Mouse (Mus musculus) midbrain, embryonic 12.5 days (tissue): ENCODE results near the gene Stk39. TPM values are rescaled to one million over a fixed set of nuclear protein-coding genes. Genes with fewer than 3 reads are reported as not detected.
A peak's percentile ranks its signal among the peaks of the same experiment; 100 is the strongest.

Experiments used
- ATAC-seq: fragments of 200-750 bp; cut with Nextera tagmentation; 2 replicates; pipeline ENCODE4 v1.8.0; 2017; ENCODE audit warnings: low read depth, moderate TSS enrichment, moderate library complexity; ENCODE audit not compliant: low FRiP score
- H3K27ac ChIP-seq: fragments of 300-500 bp; sonication (generic); replicated peaks from 2 replicates; pipeline ENCODE4 v1.5.1; 2016; ENCODE audit warnings: mild to moderate bottlenecking
- H3K27me3 ChIP-seq: fragments of 300-500 bp; sonication (generic); 2 replicates; pipeline ENCODE4 v1.6.1; 2016; ENCODE audit warnings: mild to moderate bottlenecking
- H3K36me3 ChIP-seq: fragments of 300-500 bp; sonication (generic); 2 replicates; pipeline ENCODE4 v1.6.1; 2016
- H3K4me1 ChIP-seq: fragments of 300-500 bp; sonication (generic); 2 replicates; pipeline ENCODE4 v1.6.1; 2016
- H3K4me2 ChIP-seq: fragments of 300-500 bp; sonication (generic); replicated peaks from 2 replicates; pipeline ENCODE4 v1.6.1; 2016; ENCODE audit warnings: mild to moderate bottlenecking, moderate library complexity
- H3K4me3 ChIP-seq: fragments of 300-500 bp; sonication (generic); 2 replicates; pipeline ENCODE4 v1.5.1; 2016; ENCODE audit warnings: mild to moderate bottlenecking
- H3K9ac ChIP-seq: fragments of 300-500 bp; sonication (generic); replicated peaks from 2 replicates; pipeline ENCODE4 v1.6.1; 2016; ENCODE audit warnings: mild to moderate bottlenecking, moderate library complexity
- H3K9me3 ChIP-seq: fragments of 300-500 bp; sonication (generic); 2 replicates; pipeline ENCODE4 v1.6.1; 2016; ENCODE audit warnings: mild to moderate bottlenecking
- WGBS: fragments of 180-500 bp; shearing (Covaris S2); methylation state at CpG from one replicate; pipeline ENCODE4 v1.1.7; 2016; 5-methylcytosine and 5-hydroxymethylcytosine counted together
- polyA plus RNA-seq: library from polyadenylated mRNA; unstranded; fragments of >200 nt; fragmentation: Nextera tagmentation; extraction: Ambion mirVana; gene quantifications from 2 replicates; pipeline ENCODE4 v1.2.1, GENCODE M21; 2016

The Stk39 gene
- polyA plus RNA-seq, 1 experiment from 2014 or later = 52.5 TPM

GRCm38 (mm10) chr2:68412149-68412548, 59.9 kb downstream of the Stk39 start:
- peaks cover 26% of the 10 kb centered on the region for H3K4me1 ChIP-seq
- no peaks in the 10 kb centered on the region for H3K36me3 ChIP-seq
- H3K4me2 ChIP-seq = no peak overlapping the region
- ATAC-seq = no peak
- H3K4me3 ChIP-seq = no peak overlapping the region
- no peaks in the 10 kb centered on the region for H3K9me3 ChIP-seq
- WGBS = 90% methylated on average over 5 of the region's 5 CpGs
- no peak overlapping the region for H3K27ac ChIP-seq
- no peak overlapping the region for H3K9ac ChIP-seq
- no peaks in the 10 kb centered on the region for H3K27me3 ChIP-seq

GRCm38 (mm10) chr2:68411201-68411600, 60.9 kb downstream of the Stk39 start:
- Histone ChIP-seq H3K27me3 (no peaks in the 10 kb centered on the region), H3K9me3 (no peaks in the 10 kb centered on the region), H3K4me2 (no peak overlapping the region), H3K4me1 (peaks cover 35% of the 10 kb centered on the region), H3K36me3 (no peaks in the 10 kb centered on the region), H3K4me3 (no peak overlapping the region), H3K27ac (no peak overlapping the region), H3K9ac (no peak overlapping the region)
- ATAC-seq = no peak
- WGBS = 86% methylated on average over 8 of the region's 8 CpGs

GRCm38 (mm10) chr2:68409640-68410215, 62.3 kb downstream of the Stk39 start:
- no peaks in the 10 kb centered on the region for H3K36me3 ChIP-seq
- no peak for ATAC-seq
- H3K27me3 ChIP-seq = no peaks in the 10 kb centered on the region
- H3K4me1 ChIP-seq = peaks cover 48% of the 10 kb centered on the region
- H3K27ac ChIP-seq = no peak overlapping the region
- H3K9me3 ChIP-seq = no peaks in the 10 kb centered on the region
- no peak overlapping the region for H3K9ac ChIP-seq
- H3K4me2 ChIP-seq = no peak overlapping the region
- H3K4me3 ChIP-seq = no peak overlapping the region
- 83% methylated on average over 12 of the region's 12 CpGs for WGBS

GRCm38 (mm10) chr2:68408271-68408980, 63.6 kb downstream of the Stk39 start:
- Histone ChIP-seq H3K27ac (no peak overlapping the region), H3K4me2 (no peak overlapping the region), H3K36me3 (no peaks in the 10 kb centered on the region), H3K4me3 (no peak overlapping the region), H3K27me3 (no peaks in the 10 kb centered on the region), H3K9me3 (no peaks in the 10 kb centered on the region), H3K9ac (no peak overlapping the region), H3K4me1 (peaks cover 57% of the 10 kb centered on the region)
- ATAC-seq = no peak
- WGBS = 57% methylated on average over 17 of the region's 17 CpGs

- no peak overlapping the region for H3K9ac ChIP-seq
- ATAC-seq = no peak
- H3K4me3 ChIP-seq = no peak overlapping the region
- 24% methylated on average over 12 of the region's 12 CpGs for WGBS
- no peaks in the 10 kb centered on the region for H3K9me3 ChIP-seq
- no peak overlapping the region; the same call in 1 of the 2 replicates for H3K4me2 ChIP-seq
- no peaks in the 10 kb centered on the region for H3K36me3 ChIP-seq
- peak overlapping the region; percentile 64 for H3K27ac ChIP-seq
- H3K4me1 ChIP-seq = peaks cover 61% of the 10 kb centered on the region
- H3K27me3 ChIP-seq = no peaks in the 10 kb centered on the region
These were observed 64.7 kb downstream of the Stk39 start for GRCm38 (mm10) chr2:68407179-68407950.

GRCm38 (mm10) chr2:68406571-68407074, 65.4 kb downstream of the Stk39 start:
- H3K4me2 ChIP-seq = peak overlapping the region; percentile 8; the same call in 1 of the 2 replicates
- H3K36me3 ChIP-seq = no peaks in the 10 kb centered on the region
- H3K4me3 ChIP-seq = no peak overlapping the region
- H3K9ac ChIP-seq = no peak overlapping the region
- peak; percentile 28; the same call in 1 of the 2 replicates for ATAC-seq
- peaks cover 61% of the 10 kb centered on the region for H3K4me1 ChIP-seq
- peak overlapping the region; percentile 64 for H3K27ac ChIP-seq
- WGBS = 9% methylated on average over 12 of the region's 12 CpGs
- H3K27me3 ChIP-seq = no peaks in the 10 kb centered on the region; the same call in 1 of the 2 replicates
- H3K9me3 ChIP-seq = no peaks in the 10 kb centered on the region

- Histone ChIP-seq H3K4me2 (peak overlapping the region; percentile 24; the same call in 1 of the 2 replicates), H3K9me3 (no peaks in the 10 kb centered on the region), H3K27me3 (no peaks in the 10 kb centered on the region; the same call in 1 of the 2 replicates), H3K36me3 (0 out of 2 replicates have a peak, but pooled peaks cover 5% of the 10 kb centered on the region), H3K27ac (peak overlapping the region; percentile 39), H3K9ac (no peak overlapping the region), H3K4me3 (no peak overlapping the region), H3K4me1 (peaks cover 55% of the 10 kb centered on the region)
- ATAC-seq = no peak
- WGBS = 33% methylated on average over 16 of the region's 16 CpGs
These were observed 66.8 kb downstream of the Stk39 start for GRCm38 (mm10) chr2:68405163-68405715.

GRCm38 (mm10) chr2:68404274-68405162, 67.5 kb downstream of the Stk39 start:
- Histone ChIP-seq H3K9me3 (no peaks in the 10 kb centered on the region), H3K4me1 (peaks cover 50% of the 10 kb centered on the region), H3K9ac (no peak overlapping the region), H3K4me2 (peak overlapping the region; percentile 24), H3K4me3 (no peak overlapping the region), H3K27me3 (no peaks in the 10 kb centered on the region; the same call in 1 of the 2 replicates), H3K27ac (peak overlapping the region; percentile 39), H3K36me3 (0 out of 2 replicates have a peak, but pooled peaks cover 5% of the 10 kb centered on the region)
- WGBS = 26% methylated on average over 18 of the region's 18 CpGs
- ATAC-seq = peak; percentile 31

- H3K9ac ChIP-seq = no peak overlapping the region
- ATAC-seq = no peak
- H3K27me3 ChIP-seq = no peaks in the 10 kb centered on the region
- peaks cover 23% of the 10 kb centered on the region for H3K36me3 ChIP-seq
- H3K4me2 ChIP-seq = no peak overlapping the region
- H3K4me3 ChIP-seq = no peak overlapping the region
- H3K4me1 ChIP-seq = no peaks in the 10 kb centered on the region
- 88% methylated on average over 13 of the region's 13 CpGs for WGBS
- no peaks in the 10 kb centered on the region for H3K9me3 ChIP-seq
- no peak overlapping the region for H3K27ac ChIP-seq
These were observed 78.2 kb downstream of the Stk39 start for GRCm38 (mm10) chr2:68393611-68394549.

- Histone ChIP-seq H3K27me3 (0 out of 2 replicates have a peak, but pooled peaks cover 3% of the 10 kb centered on the region), H3K4me3 (no peak overlapping the region), H3K4me1 (peaks cover 18% of the 10 kb centered on the region), H3K27ac (no peak overlapping the region), H3K36me3 (0 out of 2 replicates have a peak, but pooled peaks cover 7% of the 10 kb centered on the region), H3K4me2 (no peak overlapping the region), H3K9ac (no peak overlapping the region), H3K9me3 (no peaks in the 10 kb centered on the region)
- WGBS = 90% methylated on average over 14 of the region's 14 CpGs
- ATAC-seq = no peak
These were observed 84.1 kb downstream of the Stk39 start for GRCm38 (mm10) chr2:68387824-68388582.
